Mouse (Mus musculus): Measurements from ENCODE around the gene Prr5.

DNA sequence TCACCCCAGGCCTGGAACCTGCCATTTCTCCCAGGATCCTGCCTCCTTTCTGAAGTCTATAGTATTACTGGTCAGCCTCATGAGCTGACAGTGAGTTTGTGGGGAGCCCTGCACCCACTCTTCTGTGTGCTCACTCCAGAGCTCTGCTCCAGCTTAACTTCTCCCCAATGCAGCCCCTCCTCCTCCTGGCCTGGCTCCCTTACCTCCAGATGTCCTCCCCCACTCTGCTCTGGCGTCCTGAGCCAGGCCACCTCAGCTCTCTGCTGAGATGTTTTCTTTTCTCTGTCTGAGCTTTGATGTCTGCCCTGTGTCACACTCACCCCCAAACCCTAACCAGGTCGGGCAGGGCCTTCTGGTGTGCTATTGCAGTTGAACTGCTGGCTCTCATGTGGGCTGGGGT, 74.9 kb downstream of the Prr5 start:
- TF ChIP-seq CTCF (IDR thresholded peaks at IDR 0.05; ENCODE audit: low read depth) (no peak), EP300 (IDR thresholded peaks at IDR 0.05; ENCODE audit: low read depth) (no peak)
